Comparison of ENCODE assay signal across 8 mouse cellular contexts in the genomic region with DNA sequence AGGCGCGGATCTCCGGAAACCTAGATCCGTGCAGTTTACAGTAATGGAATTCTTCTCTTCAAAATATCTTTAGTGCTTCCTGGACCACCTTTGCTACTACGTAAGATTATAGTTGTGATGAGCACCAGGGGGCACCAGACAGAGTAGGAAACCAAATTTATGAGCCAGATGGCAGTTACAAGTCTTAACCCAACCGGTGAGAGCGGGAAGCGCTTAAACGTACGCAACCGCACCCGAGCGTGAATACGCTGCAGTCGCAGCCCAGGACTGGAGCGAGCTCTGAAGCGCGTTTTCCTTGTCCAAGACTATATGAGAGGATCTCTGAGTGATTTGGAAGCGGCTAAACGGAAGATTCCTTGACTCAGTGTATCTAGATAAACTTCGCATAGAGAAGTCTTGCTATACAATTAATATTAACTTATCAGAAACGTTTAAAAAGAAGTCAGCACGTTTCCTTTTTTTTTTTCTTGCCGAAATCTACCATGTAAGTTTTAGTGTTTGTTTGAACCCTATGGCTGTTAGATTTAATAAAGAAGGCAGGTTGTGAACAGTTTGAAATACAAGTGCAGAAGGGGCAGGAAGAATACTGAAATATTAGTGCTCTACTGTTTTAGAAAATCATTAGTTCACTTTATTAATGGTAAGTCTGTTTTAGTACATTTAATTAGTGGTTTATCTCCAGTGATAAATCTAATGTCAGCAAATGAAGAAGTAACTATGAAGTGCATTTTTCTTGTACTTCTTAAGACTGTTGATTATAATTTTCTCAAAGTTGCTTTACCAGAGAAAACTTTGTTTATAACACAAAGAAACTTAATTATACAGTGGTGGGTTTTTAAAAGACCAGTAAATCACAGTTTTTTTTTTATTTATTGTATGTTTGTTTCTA. TPM values are rescaled to one million over a fixed set of nuclear protein-coding genes. Genes with fewer than 3 reads are reported as not detected.
DNase-seq lines count a peak whose midpoint lies in the region; ATAC-seq and TF ChIP-seq lines count a peak whose summit lies in the region.

No protein-coding gene starts in this region.

- H3K4me2 ChIP-seq in forebrain, embryonic 14.5 days (ENCODE audit: low read length) = peak overlapping the region; percentile 81
- peak overlapping the region; percentile 89 for H3K4me2 ChIP-seq in liver, embryonic 16.5 days (ENCODE audit: low read depth, low read length)
- peak overlapping the region; percentile 93 for H3K4me2 ChIP-seq in neural tube, embryonic 12.5 days (replicated peaks)
- peak overlapping the region; percentile 74 for H3K4me2 ChIP-seq in stomach, postnatal 0 days (replicated peaks; ENCODE audit: low read depth)

- TF ChIP-seq CTCF in ES-Bruce4 (IDR thresholded peaks at IDR 0.05; ENCODE audit: low read depth, low read length) = peak; percentile 10
- TF ChIP-seq CTCF in stomach, postnatal 0 days (IDR thresholded peaks at IDR 0.05; ENCODE audit: low read depth) = peak; percentile 81

- 0 out of 2 replicates have a peak, but pooled peaks have one; percentile 46 for TF ChIP-seq EP300 in ES-Bruce4 (IDR thresholded peaks at IDR 0.05; ENCODE audit: insufficient read depth, low read depth, low read length)
- no peak for TF ChIP-seq EP300 in stomach, postnatal 0 days (optimal IDR thresholded peaks at IDR 0.05)

- peak; percentile 87 for DNase-seq in c-Kit-positive CD71-positive TER-119-positive erythroid progenitor cells, embryonic 14.5 days (ENCODE audit: low spot score)
- peak; percentile 95 for DNase-seq in forebrain, embryonic 14.5 days (ENCODE audit: low spot score)
- peak; percentile 80 to 84 for DNase-seq in heart, postnatal 14 days
- DNase-seq in large intestine, adult 2 months (ENCODE audit: low read depth, low spot score) = peak; percentile 54
- DNase-seq in stomach, postnatal 0 days (ENCODE audit: low spot score) = peak; percentile 80

- no peaks in the 10 kb centered on the region for H3K27me3 ChIP-seq in ES-Bruce4 (ENCODE audit: control insufficient read depth, insufficient read depth, low read length, poor library complexity, severe bottlenecking)
- no peaks in the 10 kb centered on the region for H3K27me3 ChIP-seq in forebrain, embryonic 14.5 days (replicated peaks; ENCODE audit: control insufficient read depth, insufficient read depth, low read length)
- H3K27me3 ChIP-seq in liver, embryonic 16.5 days (ENCODE audit: control insufficient read depth, insufficient read depth, low read depth, low read length) = no peaks in the 10 kb centered on the region
- H3K27me3 ChIP-seq in neural tube, embryonic 12.5 days (replicated peaks) = no peaks in the 10 kb centered on the region
- H3K27me3 ChIP-seq in stomach, postnatal 0 days (ENCODE audit: control insufficient read depth, insufficient read depth, low read length) = no peaks in the 10 kb centered on the region

- H3K36me3 ChIP-seq in ES-Bruce4 (ENCODE audit: control insufficient read depth, insufficient read depth, low read length, poor library complexity, severe bottlenecking) = peaks cover 9% of the 10 kb centered on the region
- no peaks in the 10 kb centered on the region for H3K36me3 ChIP-seq in forebrain, embryonic 14.5 days (ENCODE audit: control insufficient read depth, insufficient read depth, low read length)
- H3K36me3 ChIP-seq in liver, embryonic 16.5 days (ENCODE audit: control insufficient read depth, insufficient read depth) = 0 out of 2 replicates have a peak, but pooled peaks cover 2% of the 10 kb centered on the region
- H3K36me3 ChIP-seq in neural tube, embryonic 12.5 days = no peaks in the 10 kb centered on the region
- no peaks in the 10 kb centered on the region for H3K36me3 ChIP-seq in stomach, postnatal 0 days (ENCODE audit: control insufficient read depth, insufficient read depth, low read length)

- no peak for TF ChIP-seq POLR2A in ES-Bruce4 (IDR thresholded peaks at IDR 0.05; ENCODE audit: insufficient read depth, low read length)

- ATAC-seq in forebrain, embryonic 14.5 days = peak; percentile 11
- ATAC-seq in liver, embryonic 16.5 days (ENCODE audit: low read depth) = peak; percentile 12
- no peak for ATAC-seq in neural tube, embryonic 12.5 days (ENCODE audit: low FRiP score, low read depth)
- no peak for ATAC-seq in stomach, postnatal 0 days (ENCODE audit: low FRiP score, low TSS enrichment)

- H3K4me3 ChIP-seq in ES-Bruce4 (ENCODE audit: low read depth, low read length) = peak overlapping the region; percentile 69
- peak overlapping the region; percentile 92 for H3K4me3 ChIP-seq in forebrain, embryonic 14.5 days (ENCODE audit: low read depth, low read length)
- H3K4me3 ChIP-seq in liver, embryonic 16.5 days (ENCODE audit: low read depth, low read length) = peak overlapping the region; percentile 99
- peak overlapping the region; percentile 68 for H3K4me3 ChIP-seq in neural tube, embryonic 12.5 days
- H3K4me3 ChIP-seq in stomach, postnatal 0 days (ENCODE audit: low read depth, low read length) = peak overlapping the region; percentile 85

- 2% methylated on average over 24 of the region's 24 CpGs for WGBS in forebrain, embryonic 14.5 days
- under 1% methylated on average over 24 of the region's 24 CpGs for WGBS in large intestine, adult 2 months
- WGBS in liver, embryonic 16.5 days (ENCODE audit: insufficient replicate concordance) = under 1% methylated on average over 24 of the region's 24 CpGs
- WGBS in neural tube, embryonic 12.5 days = 2% methylated on average over 24 of the region's 24 CpGs
- 1% methylated on average over 24 of the region's 24 CpGs for WGBS in stomach, postnatal 0 days

- intact Hi-C loops in heart, postnatal 14 days (cut with DNase I) = loop anchor here (1.0 to 10.0 kb wide), 3 partner anchors 71 to 555 kb away; no protein-coding TSS in a partner anchor

- no peaks in the 10 kb centered on the region for H3K9me3 ChIP-seq in ES-Bruce4 (replicated peaks; ENCODE audit: control insufficient read depth, insufficient read depth, low read length, poor library complexity, severe bottlenecking)
- H3K9me3 ChIP-seq in forebrain, embryonic 14.5 days (replicated peaks; ENCODE audit: control insufficient read depth, low read length) = no peaks in the 10 kb centered on the region
- H3K9me3 ChIP-seq in liver, embryonic 16.5 days (replicated peaks; ENCODE audit: control insufficient read depth, low read length) = no peaks in the 10 kb centered on the region
- H3K9me3 ChIP-seq in neural tube, embryonic 12.5 days = no peaks in the 10 kb centered on the region
- H3K9me3 ChIP-seq in stomach, postnatal 0 days (ENCODE audit: control insufficient read depth, low read length) = no peaks in the 10 kb centered on the region

- H3K9ac ChIP-seq in ES-Bruce4 (ENCODE audit: low read depth, poor library complexity, severe bottlenecking) = peak overlapping the region; percentile 71
- peak overlapping the region; percentile 51 for H3K9ac ChIP-seq in forebrain, embryonic 14.5 days (ENCODE audit: low read length)
- H3K9ac ChIP-seq in liver, embryonic 16.5 days (ENCODE audit: low read depth, low read length) = peak overlapping the region; percentile 54
- H3K9ac ChIP-seq in neural tube, embryonic 12.5 days = no peak overlapping the region
- H3K9ac ChIP-seq in stomach, postnatal 0 days (ENCODE audit: low read length) = no peak overlapping the region

- H3K27ac ChIP-seq in ES-Bruce4 (ENCODE audit: insufficient read depth, low read length) = no peak overlapping the region
- H3K27ac ChIP-seq in forebrain, embryonic 14.5 days (ENCODE audit: low read depth, low read length) = no peak overlapping the region
- H3K27ac ChIP-seq in liver, embryonic 16.5 days (ENCODE audit: low read length) = peak overlapping the region; percentile 95
- H3K27ac ChIP-seq in neural tube, embryonic 12.5 days = no peak overlapping the region
- no peak overlapping the region for H3K27ac ChIP-seq in stomach, postnatal 0 days (replicated peaks)

- no peaks in the 10 kb centered on the region for H3K4me1 ChIP-seq in ES-Bruce4 (ENCODE audit: control insufficient read depth, insufficient read depth, low read length)
- peaks cover 11% of the 10 kb centered on the region for H3K4me1 ChIP-seq in forebrain, embryonic 14.5 days (ENCODE audit: control insufficient read depth, insufficient read depth, low read length)
- H3K4me1 ChIP-seq in liver, embryonic 16.5 days (ENCODE audit: control insufficient read depth, low read depth, low read length) = peaks cover 2% of the 10 kb centered on the region; the same call in 1 of the 2 replicates
- peaks cover 15% of the 10 kb centered on the region for H3K4me1 ChIP-seq in neural tube, embryonic 12.5 days
- peaks cover 5% of the 10 kb centered on the region; the same call in 1 of the 2 replicates for H3K4me1 ChIP-seq in stomach, postnatal 0 days (replicated peaks; ENCODE audit: control insufficient read depth, insufficient read depth)

RNA-seq across cellular contexts. Expression of a gene that starts 1.4 kb away (rescaled TPM):
- polyA plus RNA-seq in ES-Bruce4 (2011; ENCODE audit: insufficient read depth, insufficient read length, low read depth, missing spikeins) = 466 and 478 TPM in 2 replicates
- polyA plus RNA-seq in forebrain, embryonic 14.5 days (2014; fragmentation: Nextera tagmentation; extraction: Ambion mirVana) = 37.9 and 38.0 TPM in 2 replicates
- total RNA-seq in heart, postnatal 14 days (2021) = 100 to 1,000 TPM; 303 to 324 TPM
- polyA plus RNA-seq in large intestine, adult 2 months (2012; rRNA removed) = 32.8 and 50.3 TPM in 2 replicates
- 23.2 and 28.8 TPM in 2 replicates for polyA plus RNA-seq in liver, embryonic 16.5 days (2015; fragmentation: Nextera tagmentation; extraction: Ambion mirVana)
- polyA plus RNA-seq in neural tube, embryonic 12.5 days (2016; fragmentation: Nextera tagmentation; extraction: Ambion mirVana) = 51.5 and 57.9 TPM in 2 replicates
- polyA plus RNA-seq in stomach, postnatal 0 days (2015; fragmentation: Nextera tagmentation; extraction: Ambion mirVana) = 28.8 and 31.2 TPM in 2 replicates

RNA-seq across cellular contexts. Expression of a gene that starts 53.2 kb away (rescaled TPM):
- polyA plus RNA-seq in ES-Bruce4 (2011; ENCODE audit: insufficient read depth, insufficient read length, low read depth, missing spikeins) = 0.75 TPM in 1 of 2 replicates, not detected in the other
- polyA plus RNA-seq in forebrain, embryonic 14.5 days (2014; fragmentation: Nextera tagmentation; extraction: Ambion mirVana) = not detected in 2 replicates
- not detected for total RNA-seq in heart, postnatal 14 days (2021)
- polyA plus RNA-seq in large intestine, adult 2 months (2012; rRNA removed) = 0.34 TPM in 1 of 2 replicates, not detected in the other
- 0.15 and 0.18 TPM in 2 replicates for polyA plus RNA-seq in liver, embryonic 16.5 days (2015; fragmentation: Nextera tagmentation; extraction: Ambion mirVana)
- not detected in 2 replicates for polyA plus RNA-seq in neural tube, embryonic 12.5 days (2016; fragmentation: Nextera tagmentation; extraction: Ambion mirVana)
- not detected in 2 replicates for polyA plus RNA-seq in stomach, postnatal 0 days (2015; fragmentation: Nextera tagmentation; extraction: Ambion mirVana)

Comparison
In these comparisons a context has a peak if more than half of its experiments do, and no peak if none do; other contexts are left out.
1. H3K9ac ChIP-seq: peak in ES-Bruce4 (single experiment), forebrain, embryonic 14.5 days (single experiment) and liver, embryonic 16.5 days (single experiment); none in neural tube, embryonic 12.5 days (single experiment) and stomach, postnatal 0 days (single experiment).
2. ATAC-seq: peak in forebrain, embryonic 14.5 days (single experiment) and liver, embryonic 16.5 days (single experiment); none in neural tube, embryonic 12.5 days (single experiment) and stomach, postnatal 0 days (single experiment).
3. Peak in every context shown above with its lines, with median percentiles within 50 percentile points of each other: H3K4me3 ChIP-seq, DNase-seq and H3K4me2 ChIP-seq.